Mouse (Mus musculus) regulatory T cell (primary cell): ENCODE data around the gene Zbtb8b.

Source experiments
- in situ Hi-C: fragments of 300-600 bp; cut with MboI, MseI; formaldehyde crosslinking; loops from one replicate; pipeline ENCODE4 v1.15.1; 2025; ENCODE audit warnings: high pct_unique_total_duplicates

The Zbtb8b gene

DNA sequence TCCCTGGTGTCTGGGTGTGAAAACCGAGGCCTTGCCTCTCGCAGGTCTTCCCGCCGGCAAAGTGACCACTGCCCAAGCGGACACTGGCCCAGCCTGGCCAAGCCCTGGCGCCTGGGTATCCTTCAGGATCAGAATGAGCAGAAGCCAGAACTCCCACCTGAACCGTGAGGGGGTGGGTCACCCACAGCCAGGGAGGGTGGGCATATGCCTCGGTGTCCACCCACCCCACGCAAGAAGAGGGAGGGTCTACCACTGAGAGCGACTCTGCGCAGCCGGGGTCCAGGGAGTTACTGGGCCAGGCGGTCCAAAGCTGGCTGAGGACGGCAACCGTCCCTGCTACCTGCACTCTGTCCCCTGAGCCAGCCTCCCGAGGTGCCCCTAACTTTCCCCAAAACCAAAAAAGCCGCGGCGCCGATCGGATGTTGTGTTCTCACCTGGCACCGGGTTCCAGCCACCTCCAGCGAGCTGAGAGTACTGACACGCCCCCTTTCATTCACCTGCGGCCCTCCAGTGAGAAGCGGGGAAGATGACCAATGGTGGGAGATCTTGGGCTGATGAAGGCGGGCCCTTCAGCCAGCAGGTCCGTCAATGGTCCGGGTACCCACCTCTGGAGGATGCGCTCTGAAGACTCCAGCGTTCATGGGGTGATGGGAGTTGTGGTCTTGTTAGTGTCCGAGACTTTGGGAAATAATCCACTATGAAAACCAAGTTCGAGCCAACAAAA, at the start of gene Zbtb8b:
Gene Zbtb8b (minus strand): TSS at position 514 of the 724 bp plus-strand sequence.
- in situ Hi-C loops: no loop called here

DNA sequence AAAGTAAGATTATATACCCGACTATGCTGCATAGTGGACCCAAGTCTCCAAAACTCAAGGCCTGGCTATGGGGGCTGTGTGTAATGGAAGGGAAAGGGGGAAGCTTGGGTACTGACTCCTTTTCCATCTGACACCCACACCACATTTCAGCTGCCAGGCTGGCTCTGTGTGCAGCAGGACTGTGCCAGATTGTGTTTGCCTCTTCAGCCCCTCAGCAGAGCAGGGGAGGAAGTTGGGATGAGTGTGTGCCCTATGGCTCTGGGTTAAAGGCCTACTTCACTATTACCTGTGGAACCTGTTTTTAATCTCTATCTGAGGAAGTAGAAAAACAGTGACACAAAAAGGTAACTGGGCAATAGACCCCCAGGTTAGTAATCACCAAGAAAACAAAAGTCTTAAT, 40.4 kb upstream of the Zbtb8b start:
- in situ Hi-C loops: loop anchor here (5.0 kb wide), 1 partner anchor 84 kb away; no protein-coding TSS in a partner anchor

DNA sequence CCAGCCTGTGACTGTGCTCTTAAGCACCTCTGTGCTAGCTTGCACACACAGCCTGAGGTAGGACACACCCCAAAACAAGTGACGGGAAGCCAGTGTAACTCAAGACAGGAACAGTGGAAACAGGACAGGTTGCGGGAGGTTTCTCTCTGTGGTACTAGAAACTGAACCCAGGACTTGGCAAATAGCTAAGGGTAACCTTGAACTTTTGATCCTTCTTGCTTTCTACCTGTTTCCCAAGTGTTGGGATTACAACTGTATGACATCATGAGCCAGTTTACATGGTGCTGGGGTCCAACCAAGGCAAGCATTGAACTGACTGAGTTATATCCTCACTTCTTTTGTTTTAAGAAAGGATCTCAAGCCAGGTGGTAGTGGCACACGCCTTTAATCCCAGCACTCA, 39.2 kb upstream of the Zbtb8b start:
- in situ Hi-C loops: loop anchor here (5.0 kb wide), 1 partner anchor 83 kb away; no protein-coding TSS in a partner anchor

DNA sequence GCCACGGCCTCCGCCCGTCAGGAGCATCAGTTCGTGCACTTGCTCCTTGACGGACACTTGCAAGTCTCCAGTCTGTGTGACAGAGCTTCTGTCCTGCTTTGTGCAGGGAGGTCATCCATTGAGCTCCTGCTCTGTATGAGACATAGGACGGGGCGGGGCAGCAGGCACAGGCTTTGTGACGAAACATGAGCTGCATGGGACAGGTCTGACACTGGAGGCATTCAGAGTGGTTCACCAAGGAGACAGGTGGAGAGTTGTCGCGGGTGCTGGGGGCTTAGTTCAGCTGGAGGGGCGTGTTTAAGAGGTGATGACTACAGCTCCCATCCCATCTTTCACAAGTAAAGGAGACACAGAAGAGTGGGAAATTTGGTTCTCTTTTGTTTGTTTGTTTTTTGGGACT, 35.4 kb upstream of the Zbtb8b start:
- in situ Hi-C loops: no loop called here

GRCm38 (mm10) chr4:129464286-129464815, 23.7 kb upstream of the Zbtb8b start:
- in situ Hi-C loops: no loop called here

DNA sequence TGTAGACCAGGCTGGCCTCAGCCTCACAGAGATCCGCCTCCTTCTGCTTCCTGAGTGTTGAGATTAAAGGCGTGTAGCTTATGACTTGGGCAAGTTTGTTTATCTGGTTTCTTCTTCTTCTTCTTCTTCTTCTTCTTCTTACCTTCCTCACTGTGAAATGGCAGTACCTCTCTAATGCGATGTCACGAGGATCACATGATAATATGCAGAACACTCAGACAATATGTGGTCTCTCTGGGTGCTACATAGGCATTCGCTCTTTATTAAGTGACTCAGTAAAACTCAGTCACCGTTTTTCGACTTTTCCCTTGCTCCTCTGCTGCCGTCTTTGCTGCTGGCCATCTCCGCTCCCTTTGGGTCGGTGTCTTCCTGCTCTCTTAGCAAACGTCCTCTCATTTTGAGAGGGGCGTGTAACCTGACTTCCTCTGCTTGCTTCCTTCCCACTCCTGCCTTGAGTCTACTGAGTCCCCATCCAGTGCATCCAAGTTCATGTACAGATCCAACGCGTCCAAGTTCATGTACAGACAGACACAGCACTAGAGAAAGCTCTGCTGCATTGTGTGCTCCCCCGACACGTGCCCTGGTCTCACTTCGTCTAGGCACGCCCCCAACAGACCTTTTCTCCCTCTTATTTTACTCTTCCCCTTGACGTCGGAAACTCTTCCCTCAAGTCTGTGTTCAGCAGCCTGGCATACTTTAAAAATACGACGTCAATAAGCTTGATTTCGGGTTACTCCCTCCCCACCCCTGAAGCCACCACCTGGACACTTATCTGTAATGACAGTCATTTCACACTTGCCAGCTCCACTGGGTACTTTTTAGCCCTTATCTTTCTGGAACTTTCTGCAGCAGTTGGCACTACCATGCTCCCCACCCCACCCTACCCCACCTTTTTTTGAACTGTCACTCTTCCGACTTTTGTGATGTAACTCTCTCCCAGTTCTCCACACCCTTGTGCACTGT, 22.7 kb upstream of the Zbtb8b start:
- in situ Hi-C loops: no loop called here

DNA sequence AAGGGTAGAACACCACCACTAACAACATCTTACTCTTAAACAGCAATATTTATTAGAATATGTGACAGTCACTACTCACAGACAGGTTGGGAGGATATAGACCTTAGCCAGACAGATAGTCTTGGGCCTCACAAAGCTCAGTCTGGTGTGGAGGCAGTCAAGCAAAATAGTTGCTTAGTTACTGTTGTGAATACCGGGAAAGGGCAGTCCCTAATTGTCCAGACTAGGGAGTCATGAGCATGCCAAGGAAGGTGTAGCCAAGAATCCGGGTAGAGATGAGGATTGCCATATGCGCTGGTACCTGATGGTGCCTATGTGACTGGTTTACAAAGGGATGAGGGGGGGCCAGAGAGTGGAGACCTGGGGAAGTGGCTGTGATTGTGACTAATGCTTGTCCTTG, 21.5 kb upstream of the Zbtb8b start:
- in situ Hi-C loops: no loop called here

- in situ Hi-C loops: no loop called here
These were observed 20.7 kb upstream of the Zbtb8b start, which contains the start of gene Bsdc1 for GRCm38 (mm10) chr4:129461183-129461960. Gene Bsdc1 (plus strand): TSS chr4:129461581.

GRCm38 (mm10) chr4:129460827-129461182, 20.2 kb upstream of the Zbtb8b start:
- in situ Hi-C loops: no loop called here

GRCm38 (mm10) chr4:129459726-129460125, 19.1 kb upstream of the Zbtb8b start:
- in situ Hi-C loops: loop anchor here (5.0 kb wide), 1 partner anchor 107 kb away; no protein-coding TSS in a partner anchor

DNA sequence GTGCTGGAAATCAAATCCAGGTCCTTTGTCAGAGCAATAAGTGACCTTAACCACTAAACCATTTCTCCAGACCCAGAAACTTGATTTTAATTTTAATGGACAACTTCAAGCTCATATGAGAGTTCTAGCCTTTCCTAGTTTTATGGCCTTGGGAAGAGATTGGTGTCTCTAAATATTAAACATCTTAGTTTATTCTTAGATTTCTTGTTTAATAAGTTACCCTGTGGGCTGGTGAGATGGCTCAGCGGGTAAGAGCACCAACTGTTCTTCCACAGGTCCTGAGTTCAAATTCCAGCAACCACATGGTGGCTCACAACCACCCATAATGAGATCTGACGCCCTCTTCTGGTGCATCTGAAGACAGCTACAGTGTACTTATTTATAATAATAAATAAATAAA, 16.7 kb upstream of the Zbtb8b start:
- in situ Hi-C loops: loop anchor here (5.0 kb wide), 1 partner anchor 105 kb away; no protein-coding TSS in a partner anchor

- in situ Hi-C loops: loop anchor here (5.0 kb wide), 1 partner anchor 104 kb away; no protein-coding TSS in a partner anchor
These were observed 15.5 kb upstream of the Zbtb8b start for GRCm38 (mm10) chr4:129456126-129456525.

DNA sequence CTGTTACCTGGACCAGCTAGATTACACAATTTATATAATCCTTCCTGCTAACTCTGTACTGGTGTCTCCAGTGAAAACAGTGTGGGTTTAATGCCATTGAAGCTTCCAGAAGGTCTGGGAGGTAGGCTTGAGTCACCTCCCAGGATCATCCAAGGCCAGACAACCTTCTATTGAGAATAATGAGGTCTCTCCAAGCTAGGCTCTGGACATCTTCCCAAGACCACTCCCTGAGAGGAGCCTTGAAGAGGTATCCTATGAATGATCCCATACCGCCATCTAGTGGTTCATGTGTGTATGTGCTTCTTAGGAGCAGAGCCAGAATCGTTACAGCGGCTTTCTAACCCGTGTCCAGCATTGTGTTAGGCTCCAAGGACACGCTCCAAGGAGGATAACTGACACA, 14.6 kb upstream of the Zbtb8b start:
- in situ Hi-C loops: loop anchor here (5.0 kb wide), 1 partner anchor 103 kb away; no protein-coding TSS in a partner anchor

DNA sequence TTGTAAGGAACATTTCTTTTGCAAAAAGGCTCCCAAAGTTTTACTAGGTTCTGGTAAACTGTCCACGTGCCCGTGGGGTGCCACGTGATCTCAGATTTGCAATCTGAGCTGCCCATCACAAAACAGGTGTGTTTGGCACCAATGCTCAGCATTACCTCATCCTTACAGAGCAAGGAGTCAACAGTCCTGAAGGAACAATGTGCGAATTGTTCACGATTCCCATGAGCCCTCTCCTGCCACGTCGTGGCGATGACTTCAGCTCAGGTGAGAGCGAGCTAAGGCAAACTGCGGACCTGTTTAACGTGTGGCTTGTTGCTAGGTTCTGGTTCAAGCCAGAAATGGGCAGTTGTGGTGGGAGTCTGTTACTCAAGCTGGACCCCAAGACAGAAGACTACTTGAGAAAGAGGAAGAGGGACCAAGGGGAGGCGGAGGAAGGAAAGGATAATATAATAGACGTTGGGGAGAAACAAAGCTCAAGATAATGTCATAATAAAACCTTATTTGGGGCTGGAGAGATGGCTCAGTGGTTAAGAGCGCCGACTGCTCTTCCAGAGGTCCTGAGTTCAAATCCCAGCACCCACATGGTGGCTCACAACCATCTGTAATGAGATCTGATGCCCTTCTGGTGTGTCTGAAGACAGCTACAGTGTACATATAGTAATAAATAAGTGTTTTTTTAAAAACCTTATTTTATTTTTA, 11.0 kb upstream of the Zbtb8b start:
- in situ Hi-C loops: no loop called here

GRCm38 (mm10) chr4:129450851-129451250, 10.2 kb upstream of the Zbtb8b start:
- in situ Hi-C loops: no loop called here

DNA sequence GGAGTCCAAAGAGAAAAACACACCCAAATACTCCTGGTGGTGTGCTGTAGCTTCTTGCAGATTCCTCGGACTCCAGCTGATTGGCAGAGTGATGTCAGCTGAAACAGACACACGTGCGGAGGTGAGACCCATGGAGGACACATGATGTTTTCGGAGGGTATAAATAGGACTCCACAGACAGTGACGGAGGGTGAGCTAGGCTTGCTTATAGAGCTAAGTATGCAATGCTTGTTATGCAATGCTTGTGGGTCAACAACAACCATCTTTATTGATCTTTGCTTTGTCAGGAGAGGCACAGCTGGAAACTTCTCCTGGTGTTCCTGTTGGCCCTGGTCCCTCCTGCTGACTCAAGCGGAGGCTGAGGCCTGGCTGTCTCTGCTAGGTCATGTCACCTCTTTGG, 8.1 kb upstream of the Zbtb8b start:
- in situ Hi-C loops: no loop called here

DNA sequence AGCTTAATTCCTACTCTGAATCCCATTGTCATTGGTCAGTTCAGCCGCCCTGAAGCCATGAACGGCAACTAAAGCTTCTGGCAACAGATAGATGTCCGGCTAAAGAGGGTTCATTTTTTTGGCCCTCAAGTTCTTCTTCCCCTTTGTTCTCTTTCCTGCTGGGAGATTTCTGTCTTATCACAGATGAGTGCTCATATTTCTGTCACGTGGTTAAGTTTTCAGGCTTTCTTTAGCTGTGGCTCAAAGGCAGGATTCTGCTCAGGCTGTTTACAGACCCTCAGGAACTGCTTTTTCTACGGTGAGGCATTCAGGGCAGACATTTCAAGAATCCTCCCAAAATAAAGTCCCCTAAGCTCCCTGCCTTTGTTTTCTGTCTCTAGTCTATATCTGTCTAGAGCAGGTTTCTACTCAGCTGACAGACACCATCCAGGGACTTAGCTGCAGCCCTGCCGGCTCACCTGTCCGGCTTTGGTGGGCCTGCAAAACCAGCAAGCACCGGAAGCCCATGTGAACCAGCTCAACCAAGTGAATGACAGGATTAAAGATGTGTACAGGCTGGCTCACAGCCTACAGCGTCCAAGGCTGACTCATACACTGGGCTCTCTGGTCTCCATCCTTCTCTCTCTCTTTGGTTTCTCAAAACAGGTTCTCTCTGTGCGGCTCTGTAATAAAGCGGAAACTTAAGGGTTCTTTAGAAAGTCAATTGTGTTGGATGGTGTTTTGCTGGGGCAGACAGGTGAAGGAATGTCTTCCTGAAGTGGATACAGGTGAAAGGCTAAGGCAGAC, 7.3 kb upstream of the Zbtb8b start:
- in situ Hi-C loops: no loop called here

- in situ Hi-C loops: no loop called here
These were observed 6.7 kb upstream of the Zbtb8b start for GRCm38 (mm10) chr4:129447360-129447759.

- in situ Hi-C loops: no loop called here
These were observed 492 bp upstream of the Zbtb8b start for GRCm38 (mm10) chr4:129441145-129441544.

DNA sequence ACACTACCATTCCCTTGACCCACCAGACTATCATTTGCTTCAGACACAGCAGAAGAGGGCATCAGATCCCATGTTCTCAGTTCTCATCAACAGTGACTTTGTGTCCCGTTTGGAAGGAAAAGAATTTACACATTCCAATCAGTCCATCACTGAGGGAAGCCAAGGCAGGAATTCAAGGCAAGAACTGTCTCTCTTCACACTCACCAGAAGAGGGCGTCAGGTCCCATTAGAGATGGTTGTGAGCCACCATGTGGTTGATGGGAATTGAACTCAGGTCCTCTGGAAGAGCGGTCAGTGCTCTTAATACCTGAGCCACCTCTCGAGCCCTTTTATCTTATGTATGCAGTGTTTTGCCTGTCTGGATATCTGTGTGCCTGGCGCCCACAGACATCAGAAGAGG, 22.3 kb downstream of the Zbtb8b start:
- in situ Hi-C loops: no loop called here
